Mouse (Mus musculus) hindbrain, postnatal 0 days (tissue): Measurements from ENCODE around the gene Gm49387. TPM values are rescaled to one million over a fixed set of nuclear protein-coding genes. Genes with fewer than 3 reads are reported as not detected.

Source experiments
- ATAC-seq: fragments of 200-750 bp; cut with Nextera tagmentation; 2 replicates; pipeline ENCODE4 v1.8.0; 2017; ENCODE audit warnings: mild to moderate bottlenecking, moderate TSS enrichment, moderate library complexity
- DNase-seq: peaks from one replicate; pipeline ENCODE4 v3.0.0-alpha.2; 2015; ENCODE audit warnings: low spot score
- H3K27ac ChIP-seq: fragments of 300-500 bp; sonication (generic); 2 replicates; pipeline ENCODE4 v1.5.1; 2014; ENCODE audit warnings: mild to moderate bottlenecking
- H3K27me3 ChIP-seq: fragments of 300-500 bp; sonication (generic); 2 replicates; pipeline ENCODE4 v1.6.1; 2014; ENCODE audit warnings: low read length, mixed read lengths; ENCODE audit not compliant: insufficient read depth
- H3K36me3 ChIP-seq: fragments of 300-500 bp; sonication (generic); 2 replicates; pipeline ENCODE4 v1.6.1; 2014; ENCODE audit warnings: low read length, mixed read lengths; ENCODE audit not compliant: insufficient read depth
- H3K4me1 ChIP-seq: fragments of 300-500 bp; sonication (generic); 2 replicates; pipeline ENCODE4 v1.6.1; 2014; ENCODE audit warnings: antibody characterized with exemption, low read length, mixed read lengths; ENCODE audit not compliant: insufficient read depth
- H3K4me2 ChIP-seq: fragments of 300-500 bp; sonication (generic); 2 replicates; pipeline ENCODE4 v1.6.1; 2014; ENCODE audit warnings: low read depth, mild to moderate bottlenecking, low read length, moderate library complexity, mixed read lengths
- H3K4me3 ChIP-seq: fragments of 300-500 bp; sonication (generic); 2 replicates; pipeline ENCODE4 v1.5.1; 2014; ENCODE audit warnings: low read length
- H3K9ac ChIP-seq: fragments of 300-500 bp; sonication (generic); replicated peaks from 2 replicates; pipeline ENCODE4 v1.6.1; 2014; ENCODE audit warnings: mild to moderate bottlenecking, low read length, moderate library complexity, mixed read lengths
- H3K9me3 ChIP-seq: fragments of 300-500 bp; sonication (generic); 2 replicates; pipeline ENCODE4 v1.6.1; 2016; ENCODE audit warnings: low read length, mixed read lengths
- CTCF ChIP-seq: IDR thresholded peaks from 2 replicates; pipeline ENCODE4 v1.5.1; 2016; ENCODE audit warnings: antibody characterized with exemption, control low read depth, low read depth
- WGBS: fragments of 180-500 bp; shearing (Covaris S2); extraction: QIAGEN DNeasy Blood & Tissue Kit; methylation state at CpG from one replicate; pipeline ENCODE4 v1.1.7; 2014; 5-methylcytosine and 5-hydroxymethylcytosine counted together
- polyA plus RNA-seq: library from polyadenylated mRNA; unstranded; fragments of >200 nt; fragmentation: Nextera tagmentation; extraction: Ambion mirVana; gene quantifications from 2 replicates; pipeline ENCODE4 v1.2.1, GENCODE M21; 2015
- total RNA-seq: library from RNA; depleted of rRNA; stranded (reverse); fragments of >200 nt; gene quantifications from 2 replicates; pipeline ENCODE4 v1.2.3, GENCODE M21; 2014

Gene Gm49387
- total and polyA plus RNA-seq, 2 experiments from 2014 or later, result not detected

- peak overlapping the region; percentile 53 for H3K9ac ChIP-seq
- 70% methylated on average over 9 of the region's 9 CpGs for WGBS
Measured at GRCm38 (mm10) chr14:31641506-31642155, 953 bp upstream of the Gm49387 start.

GRCm38 (mm10) chr14:31640890-31641505 is 320 bp upstream of the Gm49387 start, which contains the start of the genes Btd and Hacl1:
Gene Btd, plus strand, starts transcription at chr14:31641028.
Gene Hacl1, minus strand, starts transcription at chr14:31641286.
- H3K9me3 ChIP-seq, result no peaks in the 10 kb centered on the region
- peak within 1 kb of the TSS; percentile 98 for H3K4me2 ChIP-seq
- H3K36me3 ChIP-seq, result no peaks in the 10 kb centered on the region
- H3K27me3 ChIP-seq, result no peaks in the 10 kb centered on the region
- H3K4me3 ChIP-seq, result peak within 1 kb of the TSS; percentile 62
- WGBS, result under 1% methylated on average over 29 of the region's 30 CpGs
- ATAC-seq (peak; percentile 99), DNase-seq (peak; percentile 93)
- peak within 1 kb of the TSS; percentile 77 for H3K27ac ChIP-seq
- peak within 1 kb of the TSS; percentile 53 for H3K9ac ChIP-seq
- peaks cover 6% of the 10 kb centered on the region for H3K4me1 ChIP-seq
- peak; percentile 21; the same call in 1 of the 2 replicates for TF ChIP-seq CTCF

More at GRCm38 (mm10) chr14:31641506-31642155, 953 bp upstream of the Gm49387 start:
- peaks cover 6% of the 10 kb centered on the region for H3K4me1 ChIP-seq
- H3K4me3 ChIP-seq, result peak overlapping the region; percentile 62
- TF ChIP-seq CTCF, result no peak
- H3K27ac ChIP-seq, result no peak overlapping the region
- H3K4me2 ChIP-seq, result peak overlapping the region; percentile 98
- DNase-seq (no peak), ATAC-seq (no peak)
- no peaks in the 10 kb centered on the region for H3K27me3 ChIP-seq
- H3K36me3 ChIP-seq, result no peaks in the 10 kb centered on the region
- no peaks in the 10 kb centered on the region for H3K9me3 ChIP-seq

- DNase-seq (peak; percentile 31), ATAC-seq (no peak)
- no peak for TF ChIP-seq CTCF
- Histone ChIP-seq H3K27ac (no peak overlapping the region), H3K4me2 (no peak overlapping the region), H3K36me3 (no peaks in the 10 kb centered on the region), H3K27me3 (no peaks in the 10 kb centered on the region), H3K9me3 (no peaks in the 10 kb centered on the region), H3K9ac (no peak overlapping the region), H3K4me3 (no peak overlapping the region), H3K4me1 (no peaks in the 10 kb centered on the region)
- WGBS, result 22% methylated on average over 7 of the region's 7 CpGs
Measured at GRCm38 (mm10) chr14:31630677-31631076, 10.0 kb downstream of the Gm49387 start.

- no peak overlapping the region for H3K4me3 ChIP-seq
- H3K27ac ChIP-seq, result no peak overlapping the region
- WGBS, result 85% methylated on average over 12 of the region's 12 CpGs
- DNase-seq (no peak), ATAC-seq (no peak)
- H3K27me3 ChIP-seq, result no peaks in the 10 kb centered on the region
- H3K9ac ChIP-seq, result no peak overlapping the region
- H3K4me2 ChIP-seq, result no peak overlapping the region
- no peaks in the 10 kb centered on the region for H3K4me1 ChIP-seq
- no peak for TF ChIP-seq CTCF
- H3K36me3 ChIP-seq, result no peaks in the 10 kb centered on the region
- H3K9me3 ChIP-seq, result no peaks in the 10 kb centered on the region
Measured at GRCm38 (mm10) chr14:31622748-31623147, 17.9 kb downstream of the Gm49387 start.

GRCm38 (mm10) chr14:31620591-31621223 is 20.0 kb downstream of the Gm49387 start:
- 57% methylated on average over 9 of the region's 9 CpGs for WGBS
- H3K27me3 ChIP-seq, result no peaks in the 10 kb centered on the region
- H3K4me3 ChIP-seq, result no peak overlapping the region
- H3K4me2 ChIP-seq, result no peak overlapping the region
- no peaks in the 10 kb centered on the region for H3K4me1 ChIP-seq
- H3K9me3 ChIP-seq, result no peaks in the 10 kb centered on the region
- H3K36me3 ChIP-seq, result no peaks in the 10 kb centered on the region
- no peak overlapping the region for H3K9ac ChIP-seq
- TF ChIP-seq CTCF, result no peak
- DNase-seq, result no peak
- H3K27ac ChIP-seq, result no peak overlapping the region
- no peak for ATAC-seq

DNA sequence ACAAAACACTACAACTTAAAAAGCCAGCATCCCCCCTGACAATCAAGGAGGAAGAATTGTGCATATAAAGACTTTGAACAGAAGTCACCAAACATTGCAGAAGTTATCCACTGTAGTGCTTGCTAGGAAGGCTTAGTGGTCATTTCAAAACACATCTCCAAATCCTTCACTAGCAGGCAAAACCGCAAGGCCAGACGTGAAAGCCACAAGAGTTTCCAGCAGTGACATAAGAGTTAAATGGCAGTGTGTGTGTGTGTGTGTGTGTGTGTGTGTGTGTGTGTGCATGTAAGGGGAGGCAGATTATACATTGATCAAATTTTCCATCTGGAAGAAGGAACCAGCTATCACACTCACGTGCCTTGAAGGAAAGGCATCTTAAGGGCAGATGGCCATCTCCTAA is 22.7 kb downstream of the Gm49387 start:
- no peak for ATAC-seq
- no peak for TF ChIP-seq CTCF
- no peak for DNase-seq
- Histone ChIP-seq H3K4me2 (no peak overlapping the region), H3K4me1 (no peaks in the 10 kb centered on the region), H3K27ac (no peak overlapping the region), H3K9me3 (no peaks in the 10 kb centered on the region), H3K36me3 (no peaks in the 10 kb centered on the region), H3K9ac (no peak overlapping the region), H3K27me3 (no peaks in the 10 kb centered on the region), H3K4me3 (no peak overlapping the region)
- 85% methylated on average over 3 of the region's 3 CpGs for WGBS
